Mouse (Mus musculus): ENCODE results near the gene Aff3.

Gene Aff3

GRCm38 (mm10) chr1:38545282-38545945 lies 119.3 kb downstream of the Aff3 start:
- no peak for DNase-seq (ENCODE audit: low read depth, low spot score)

- no peak for DNase-seq (ENCODE audit: low read depth, low spot score)
Measured at GRCm38 (mm10) chr1:38544501-38544900, 120.3 kb downstream of the Aff3 start.

DNA sequence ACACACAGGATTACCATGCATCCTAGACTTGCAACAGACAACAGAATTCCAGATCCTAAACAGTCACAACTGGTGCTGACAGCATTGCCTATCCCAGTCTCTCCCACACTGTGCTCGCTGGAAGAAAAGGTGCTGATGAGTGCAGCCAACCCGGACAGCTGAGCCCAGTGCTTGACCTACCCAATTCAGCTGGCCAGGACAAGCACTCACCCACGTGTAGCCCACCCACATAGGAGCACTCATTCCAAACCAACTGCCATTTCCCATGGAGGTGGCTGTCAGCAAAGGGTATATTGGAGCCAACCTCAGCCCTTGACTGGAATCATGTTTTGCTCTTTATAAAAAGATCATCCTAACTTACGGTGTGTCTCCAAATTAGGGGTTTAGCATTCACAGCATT lies 123.2 kb downstream of the Aff3 start:
- DNase-seq (ENCODE audit: low read depth, low spot score), result no peak

GRCm38 (mm10) chr1:38536929-38537540 lies 127.7 kb downstream of the Aff3 start:
- DNase-seq (ENCODE audit: low read depth, low spot score), result no peak

DNA sequence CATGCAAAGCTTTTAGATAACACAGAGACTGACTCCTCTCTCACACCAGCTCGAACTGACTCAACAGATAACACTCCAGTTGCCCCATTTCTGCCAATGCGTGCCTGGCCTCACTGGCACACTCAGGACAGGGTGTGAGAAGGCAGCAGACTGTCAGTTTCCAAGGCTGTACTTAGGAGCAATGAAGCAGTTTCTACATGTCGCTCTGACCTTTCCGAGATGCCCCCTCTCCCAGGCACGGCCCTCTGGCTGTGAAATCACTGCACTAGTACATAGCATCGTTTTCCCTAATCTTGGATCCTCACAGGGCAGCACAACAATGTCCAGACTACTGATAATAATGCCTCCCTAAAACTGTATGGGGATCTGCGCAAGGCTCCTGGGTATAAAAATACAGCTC lies 132.2 kb downstream of the Aff3 start:
- no peak for DNase-seq (ENCODE audit: low read depth, low spot score)

DNA sequence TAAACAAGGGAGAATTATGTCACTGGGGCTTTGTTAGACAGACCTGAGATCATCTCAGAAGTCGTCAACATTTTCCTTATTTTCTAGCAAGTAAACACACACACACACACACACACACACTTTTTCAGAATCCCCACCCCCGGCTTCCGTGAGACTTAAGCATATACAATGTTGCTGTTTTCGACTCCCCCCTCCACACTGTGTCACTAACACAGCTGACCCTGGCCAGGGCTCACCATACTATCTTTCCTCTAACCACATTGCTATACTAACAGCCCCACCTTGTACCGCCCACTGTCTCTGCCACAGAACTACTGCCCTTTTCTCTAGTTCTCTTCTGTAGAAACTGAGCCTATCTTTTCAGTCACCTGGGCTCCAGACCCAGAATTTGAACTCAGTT lies 136.1 kb downstream of the Aff3 start:
- no peak for DNase-seq (ENCODE audit: low read depth, low spot score)

- DNase-seq (ENCODE audit: low read depth, low spot score), result no peak
Measured at GRCm38 (mm10) chr1:38526568-38526967, 138.2 kb downstream of the Aff3 start.

- no peak for DNase-seq (ENCODE audit: low read depth, low spot score)
Measured at GRCm38 (mm10) chr1:38521651-38522050, 143.1 kb downstream of the Aff3 start.

- no peak for DNase-seq (ENCODE audit: low read depth, low spot score)
Measured at GRCm38 (mm10) chr1:38516225-38516624, 148.5 kb downstream of the Aff3 start.

GRCm38 (mm10) chr1:38514634-38515011 lies 150.1 kb downstream of the Aff3 start:
- no peak for DNase-seq (ENCODE audit: low read depth, low spot score)

GRCm38 (mm10) chr1:38513970-38514633 lies 150.7 kb downstream of the Aff3 start:
- no peak for DNase-seq (ENCODE audit: low read depth, low spot score)

- no peak for DNase-seq (ENCODE audit: low read depth, low spot score)
Measured at GRCm38 (mm10) chr1:38512258-38513081, 152.3 kb downstream of the Aff3 start.

DNA sequence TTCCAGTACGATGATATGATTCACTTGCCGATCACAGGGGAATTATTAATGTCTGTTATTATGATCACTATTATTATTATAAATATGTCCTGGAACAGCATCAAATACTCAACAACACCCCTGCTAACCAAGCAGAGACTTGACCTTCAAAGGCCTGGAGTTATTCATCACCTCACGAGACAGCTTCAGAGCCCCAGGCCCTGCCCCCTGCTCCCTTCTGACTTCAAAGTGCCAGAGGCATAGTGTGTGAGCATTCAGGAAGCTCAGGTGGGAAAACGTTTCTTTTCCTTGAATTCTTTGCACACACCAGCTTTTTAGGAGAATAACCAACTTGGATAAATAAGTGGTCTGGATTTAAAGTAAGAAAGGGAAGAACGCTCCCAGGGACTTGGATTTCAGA lies 153.7 kb downstream of the Aff3 start:
- DNase-seq (ENCODE audit: low read depth, low spot score), result no peak

DNA sequence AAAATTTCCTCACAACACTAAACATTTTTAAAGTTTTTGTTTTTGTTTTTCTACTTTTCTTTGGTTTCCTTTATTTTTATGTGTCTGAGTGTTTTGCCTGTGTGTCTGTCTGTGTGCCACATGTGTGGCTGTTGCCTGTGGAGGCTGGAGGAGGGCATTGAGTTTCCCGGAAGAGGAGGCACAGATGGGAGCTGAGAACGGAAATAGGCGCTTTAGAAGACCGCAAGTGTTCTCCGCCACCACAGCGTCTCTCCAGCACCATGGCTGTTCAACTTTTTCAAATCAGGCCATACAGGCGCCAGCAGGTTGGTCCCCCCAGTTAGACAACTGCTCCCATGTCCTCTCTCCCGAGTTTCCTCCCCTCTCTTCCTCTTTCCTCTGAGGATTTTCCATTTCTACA lies 155.5 kb downstream of the Aff3 start:
- DNase-seq (ENCODE audit: low read depth, low spot score), result no peak

DNA sequence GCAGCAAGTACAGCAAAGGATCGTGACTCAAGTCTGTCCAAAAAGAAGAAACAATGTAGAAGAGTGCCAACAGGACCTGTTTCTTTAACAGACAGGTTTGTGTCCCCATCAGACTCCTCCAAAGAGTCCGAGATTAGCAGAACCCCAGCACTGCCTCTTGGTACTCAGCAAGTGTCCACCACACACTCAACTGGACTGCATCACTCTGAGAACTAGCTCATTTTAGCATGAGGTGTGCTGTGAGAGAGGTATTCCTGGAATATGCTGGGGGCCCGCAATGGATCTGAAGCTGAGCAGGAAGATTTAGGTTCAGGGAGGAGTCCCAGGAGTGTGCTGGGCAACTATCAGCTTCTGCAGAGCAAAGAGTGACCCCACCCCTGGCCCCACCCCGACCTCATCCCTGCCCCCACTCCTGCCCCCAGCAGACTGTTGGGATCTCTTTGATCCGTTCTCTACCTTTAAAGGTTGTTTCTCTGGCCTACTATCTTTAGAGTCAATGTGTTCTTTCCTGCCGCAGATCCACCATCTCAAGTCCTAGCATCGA lies 157.0 kb downstream of the Aff3 start:
- DNase-seq (ENCODE audit: low read depth, low spot score), result no peak

GRCm38 (mm10) chr1:38506396-38506795 lies 158.4 kb downstream of the Aff3 start:
- DNase-seq (ENCODE audit: low read depth, low spot score), result no peak

DNA sequence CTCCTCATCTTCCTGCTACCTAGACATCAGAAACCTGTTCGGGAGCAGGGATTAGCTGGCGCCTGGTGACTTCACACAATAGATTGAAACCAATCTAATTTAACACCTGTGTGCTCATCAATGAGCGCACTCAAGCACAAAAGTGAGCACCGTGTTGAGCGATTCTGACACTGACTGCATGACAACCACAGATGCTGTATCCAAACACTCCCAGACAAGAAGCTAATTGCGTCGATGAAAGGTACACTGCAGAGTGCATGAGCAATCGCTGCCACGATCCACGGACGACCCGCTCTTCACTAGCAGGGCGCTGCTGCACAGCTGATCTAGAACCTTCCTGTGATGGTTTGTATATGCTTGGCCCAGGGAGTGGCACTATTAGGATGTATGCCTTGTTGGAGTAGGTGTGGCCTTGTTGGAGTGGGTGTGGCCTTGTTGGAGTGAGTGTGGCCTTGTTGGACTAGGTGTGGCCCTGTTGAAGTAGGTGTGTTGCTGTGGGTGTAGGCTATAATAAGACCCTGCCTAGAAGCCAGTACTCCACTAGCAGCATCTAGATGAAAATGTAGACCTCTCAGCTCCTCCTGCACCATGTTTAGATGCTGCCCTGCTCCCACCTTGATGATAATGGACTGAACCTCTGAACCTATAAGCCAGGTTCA lies 161.2 kb downstream of the Aff3 start:
- DNase-seq (ENCODE audit: low read depth, low spot score), result no peak

GRCm38 (mm10) chr1:38502797-38503196 lies 162.0 kb downstream of the Aff3 start:
- no peak for DNase-seq (ENCODE audit: low read depth, low spot score)

GRCm38 (mm10) chr1:38501231-38501630 lies 163.5 kb downstream of the Aff3 start:
- no peak for DNase-seq (ENCODE audit: low read depth, low spot score)

DNA sequence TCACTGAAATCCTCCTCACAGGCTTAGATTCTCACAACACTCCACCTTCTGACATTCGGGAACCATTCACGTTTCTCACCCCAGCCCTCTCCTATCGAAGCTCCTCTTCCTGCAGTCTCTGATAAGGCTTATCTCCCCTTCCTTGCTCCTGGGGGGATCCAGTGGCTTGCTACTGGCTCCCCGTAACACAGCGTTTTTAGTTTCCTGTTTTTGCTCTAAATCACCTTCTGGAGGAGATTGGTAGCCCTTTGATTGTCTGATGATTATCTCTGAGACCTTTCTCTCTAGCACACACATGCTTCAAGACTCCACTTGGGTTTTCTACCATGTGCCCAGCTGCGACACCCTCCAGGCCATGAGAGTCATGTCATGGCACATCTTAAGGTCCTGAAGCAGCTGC lies 165.3 kb downstream of the Aff3 start:
- DNase-seq (ENCODE audit: low read depth, low spot score), result no peak

- no peak for DNase-seq (ENCODE audit: low read depth, low spot score)
Measured at GRCm38 (mm10) chr1:38497576-38497975, 167.2 kb downstream of the Aff3 start.

Data from retina, postnatal 7 days (tissue).